Mouse (Mus musculus) embryonic facial prominence, embryonic 14.5 days (tissue): ENCODE data around the gene Scamp2. TPM values are rescaled to one million over a fixed set of nuclear protein-coding genes. Genes with fewer than 3 reads are reported as not detected.

Experiments used
- ATAC-seq: fragments of 200-750 bp; cut with Nextera tagmentation; 2 replicates; pipeline ENCODE4 v1.8.0; 2017; ENCODE audit warnings: low read depth, moderate number of reproducible peaks, moderate TSS enrichment
- DNase-seq: peaks from one replicate; pipeline ENCODE4 v3.0.0-alpha.2; 2015; ENCODE audit warnings: low spot score
- H3K27ac ChIP-seq: fragments of 300-500 bp; sonication (generic); replicated peaks from 2 replicates; pipeline ENCODE4 v1.5.1; 2014; ENCODE audit warnings: low read depth, mild to moderate bottlenecking, low read length, moderate library complexity
- H3K27me3 ChIP-seq: fragments of 300-500 bp; sonication (generic); replicated peaks from 2 replicates; pipeline ENCODE4 v1.6.1; 2014; ENCODE audit warnings: low read length; ENCODE audit not compliant: control insufficient read depth, insufficient read depth
- H3K36me3 ChIP-seq: fragments of 300-500 bp; sonication (generic); 2 replicates; pipeline ENCODE4 v1.6.1; 2014; ENCODE audit warnings: low read length, mixed read lengths; ENCODE audit not compliant: control insufficient read depth, insufficient read depth
- H3K4me1 ChIP-seq: fragments of 300-500 bp; sonication (generic); 2 replicates; pipeline ENCODE4 v1.6.1; 2014; ENCODE audit warnings: antibody characterized with exemption, low read length; ENCODE audit not compliant: control insufficient read depth, insufficient read depth
- H3K4me2 ChIP-seq: fragments of 300-500 bp; sonication (generic); 2 replicates; pipeline ENCODE4 v1.6.1; 2014; ENCODE audit warnings: low read depth, mild to moderate bottlenecking, low read length, moderate library complexity, mixed read lengths
- H3K4me3 ChIP-seq: fragments of 300-500 bp; sonication (generic); 2 replicates; pipeline ENCODE4 v1.5.1; 2014; ENCODE audit warnings: low read depth, mild to moderate bottlenecking, low read length
- H3K9ac ChIP-seq: fragments of 300-500 bp; sonication (generic); 2 replicates; pipeline ENCODE4 v1.6.1; 2014; ENCODE audit warnings: low read depth, mild to moderate bottlenecking, low read length, moderate library complexity, mixed read lengths
- H3K9me3 ChIP-seq: fragments of 300-500 bp; sonication (generic); 2 replicates; pipeline ENCODE4 v1.6.1; 2016; ENCODE audit warnings: low read length; ENCODE audit not compliant: control insufficient read depth
- WGBS: fragments of 180-500 bp; shearing (Covaris S2); extraction: QIAGEN DNeasy Blood & Tissue Kit; methylation state at CpG from one replicate; pipeline ENCODE4 v1.1.7; 2014; 5-methylcytosine and 5-hydroxymethylcytosine counted together
- polyA plus RNA-seq: library from polyadenylated mRNA; unstranded; fragments of >200 nt; fragmentation: Nextera tagmentation; extraction: Ambion mirVana; gene quantifications from 2 replicates; pipeline ENCODE4 v1.2.1, GENCODE M21; 2014

The Scamp2 gene
- polyA plus RNA-seq, result 79.4 and 81.4 TPM in 2 replicates

GRCm38 (mm10) chr9:57560861-57561710, at the start of gene Scamp2:
Gene Scamp2, plus strand, starts transcription at chr9:57560943.
- peak within 1 kb of the TSS; percentile 74 for H3K9ac ChIP-seq
- no peaks in the 10 kb centered on the region for H3K9me3 ChIP-seq
- H3K4me2 ChIP-seq, result peak within 1 kb of the TSS; percentile 71
- peaks cover 29% of the 10 kb centered on the region for H3K4me1 ChIP-seq
- 2% methylated on average over 36 of the region's 37 CpGs for WGBS
- peak within 1 kb of the TSS; percentile 63; the same call in 1 of the 2 replicates for H3K27ac ChIP-seq
- H3K4me3 ChIP-seq, result peak within 1 kb of the TSS; percentile 63
- peak; percentile 99 for ATAC-seq
- DNase-seq, result peak; percentile 96
- H3K27me3 ChIP-seq, result no peaks in the 10 kb centered on the region
- no peaks in the 10 kb centered on the region for H3K36me3 ChIP-seq

GRCm38 (mm10) chr9:57517113-57517512, 43.6 kb upstream of the Scamp2 start:
- Histone ChIP-seq H3K4me3 (no peak overlapping the region), H3K9me3 (no peaks in the 10 kb centered on the region), H3K9ac (no peak overlapping the region), H3K36me3 (no peaks in the 10 kb centered on the region), H3K4me2 (no peak overlapping the region), H3K4me1 (peaks cover 3% of the 10 kb centered on the region; the same call in 1 of the 2 replicates), H3K27me3 (no peaks in the 10 kb centered on the region), H3K27ac (no peak overlapping the region)
- 10% methylated on average over 3 of the region's 3 CpGs for WGBS
- peak; percentile 69 for DNase-seq
- no peak for ATAC-seq

- H3K4me3 ChIP-seq, result peak overlapping the region; percentile 95
- peak overlapping the region; percentile 69 for H3K27ac ChIP-seq
- DNase-seq, result no peak
- peak overlapping the region; percentile 96 for H3K9ac ChIP-seq
- ATAC-seq, result peak; percentile 47
- no peaks in the 10 kb centered on the region for H3K27me3 ChIP-seq
- no peaks in the 10 kb centered on the region for H3K36me3 ChIP-seq
- H3K4me2 ChIP-seq, result peak overlapping the region; percentile 76
- H3K9me3 ChIP-seq, result no peaks in the 10 kb centered on the region
- 22% methylated on average over 16 of the region's 16 CpGs for WGBS
- H3K4me1 ChIP-seq, result peaks cover 8% of the 10 kb centered on the region
Observed at GRCm38 (mm10) chr9:57520375-57521055, 40.2 kb upstream of the Scamp2 start.

- WGBS, result 0% methylated on average over 71 of the region's 95 CpGs
Observed at GRCm38 (mm10) chr9:57521056-57521911, 39.5 kb upstream of the Scamp2 start, which contains the start of gene Cox5a. Gene Cox5a, plus strand, starts transcription at chr9:57521274.

GRCm38 (mm10) chr9:57522114-57522860, 38.5 kb upstream of the Scamp2 start:
- Histone ChIP-seq H3K27ac (0 out of 2 replicates have a peak overlapping the region, but pooled peaks have one; percentile 13), H3K36me3 (no peaks in the 10 kb centered on the region), H3K9ac (peak overlapping the region; percentile 96), H3K4me2 (peak overlapping the region; percentile 76), H3K4me1 (peaks cover 8% of the 10 kb centered on the region), H3K4me3 (peak overlapping the region; percentile 95), H3K9me3 (no peaks in the 10 kb centered on the region), H3K27me3 (no peaks in the 10 kb centered on the region)
- ATAC-seq (no peak), DNase-seq (no peak)
- 37% methylated on average over 7 of the region's 7 CpGs for WGBS

More at GRCm38 (mm10) chr9:57521056-57521911, 39.5 kb upstream of the Scamp2 start, which contains the start of gene Cox5a:
- no peaks in the 10 kb centered on the region for H3K36me3 ChIP-seq
- no peaks in the 10 kb centered on the region for H3K9me3 ChIP-seq
- H3K4me2 ChIP-seq, result peak within 1 kb of the TSS; percentile 76
- peak within 1 kb of the TSS; percentile 95 for H3K4me3 ChIP-seq
- DNase-seq (peak; percentile 98), ATAC-seq (peak; percentile 98)
- peak within 1 kb of the TSS; percentile 80 for H3K27ac ChIP-seq
- H3K9ac ChIP-seq, result peak within 1 kb of the TSS; percentile 96
- no peaks in the 10 kb centered on the region for H3K27me3 ChIP-seq
- peaks cover 8% of the 10 kb centered on the region for H3K4me1 ChIP-seq

GRCm38 (mm10) chr9:57522861-57523246, 37.9 kb upstream of the Scamp2 start:
- Histone ChIP-seq H3K9ac (no peak overlapping the region), H3K4me3 (no peak overlapping the region), H3K4me1 (peaks cover 8% of the 10 kb centered on the region), H3K27ac (no peak overlapping the region), H3K4me2 (peak overlapping the region; percentile 76), H3K36me3 (no peaks in the 10 kb centered on the region), H3K27me3 (no peaks in the 10 kb centered on the region), H3K9me3 (no peaks in the 10 kb centered on the region)
- no peak for DNase-seq
- 81% methylated on average over 4 of the region's 4 CpGs for WGBS
- no peak for ATAC-seq

GRCm38 (mm10) chr9:57523754-57524153, 37.0 kb upstream of the Scamp2 start:
- peaks cover 2% of the 10 kb centered on the region; the same call in 1 of the 2 replicates for H3K36me3 ChIP-seq
- ATAC-seq (no peak), DNase-seq (peak; percentile 77)
- peaks cover 8% of the 10 kb centered on the region for H3K4me1 ChIP-seq
- no peaks in the 10 kb centered on the region for H3K27me3 ChIP-seq
- H3K9ac ChIP-seq, result no peak overlapping the region
- H3K27ac ChIP-seq, result no peak overlapping the region
- no peak overlapping the region for H3K4me3 ChIP-seq
- 80% methylated on average over 1 of the region's 1 CpGs for WGBS
- no peaks in the 10 kb centered on the region for H3K9me3 ChIP-seq
- no peak overlapping the region for H3K4me2 ChIP-seq
